Mouse (Mus musculus) adrenal gland, adult 18-20 months (tissue): ENCODE results near the gene Map2k4. TPM values are rescaled to one million over a fixed set of nuclear protein-coding genes. Genes with fewer than 3 reads are reported as not detected.

ENCODE experiments used
- DNase-seq, 2 experiments: peaks; one replicate each; pipeline ENCODE4 v3.0.0; 2021 to 2022; ENCODE audit warnings: low spot score in 2 of 2
- long read RNA-seq, 2 experiments: library from polyadenylated mRNA; stranded (forward); transcript quantifications; one replicate each; pipeline ENCODE4 v2.0.0; 2021
- total RNA-seq, 2 experiments: library from RNA; stranded (reverse); gene quantifications; 1 replicate in 1 of 2; 2 replicates in 1 of 2; pipeline ENCODE4 v1.2.3; 2021

Map2k4 gene
- total RNA-seq: 10 to 100 TPM; 40.0 to 62.2 TPM
- long read RNA-seq, experiment 1, transcript Map2k4-201 (11 exons, 3,695 nt): major isoform, 14 of 19 reads
- long read RNA-seq, experiment 1, partial matches to known transcripts: 1 of 19 reads
- long read RNA-seq, experiment 1, other reads (novel, unspliced or antisense): 4 of 19 reads
- long read RNA-seq, experiment 2, transcript Map2k4-201 (11 exons, 3,695 nt): major isoform, 8 of 16 reads
- long read RNA-seq, experiment 2, partial matches to known transcripts: 0 of 16 reads
- long read RNA-seq, experiment 2, other reads (novel, unspliced or antisense): 8 of 16 reads

DNA sequence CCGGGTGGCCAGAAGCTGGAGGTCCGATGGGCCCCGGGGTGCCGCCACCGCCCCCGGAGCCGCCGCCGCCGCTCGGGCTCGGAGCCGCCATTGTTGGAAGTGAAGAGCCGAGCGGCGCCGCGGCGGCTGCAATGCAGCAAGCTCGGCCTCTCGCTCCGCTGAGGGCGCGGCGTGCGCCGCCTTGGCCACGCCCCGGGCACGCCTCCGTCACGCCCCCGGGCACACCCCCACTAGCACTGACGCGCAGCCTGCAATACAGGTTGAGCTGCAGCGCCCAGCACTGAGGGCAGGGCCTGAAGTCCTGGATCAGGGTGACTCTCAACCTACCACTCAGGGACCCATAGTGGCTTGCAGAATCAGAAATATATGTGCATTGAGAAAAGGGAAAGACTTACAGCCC lies at the start of gene Map2k4:
TSS of gene Map2k4 (minus strand) at position 144 of the 400 bp plus-strand sequence.
- DNase-seq: peak; percentile 96 to 97

DNA sequence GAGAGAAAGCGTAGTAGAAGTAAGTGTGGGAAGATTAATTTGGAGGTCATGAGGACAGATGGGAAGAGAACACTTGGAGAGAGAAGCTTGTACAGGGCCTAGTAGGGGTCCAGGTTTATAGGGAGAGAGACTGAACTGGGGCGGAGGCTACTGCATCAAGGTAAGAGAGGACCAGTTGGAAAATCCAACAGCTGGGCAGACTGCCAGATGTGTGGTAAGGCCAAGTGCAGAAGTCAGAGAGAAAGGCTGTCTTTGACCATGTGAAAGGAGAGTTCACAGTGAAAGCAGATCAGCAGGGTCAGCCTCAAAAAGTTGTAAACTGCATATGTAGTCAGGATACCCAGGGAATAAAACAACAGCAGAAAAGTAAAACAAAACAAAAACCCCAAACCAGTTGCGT lies 36.5 kb upstream of the Map2k4 start:
- DNase-seq: no peak

DNA sequence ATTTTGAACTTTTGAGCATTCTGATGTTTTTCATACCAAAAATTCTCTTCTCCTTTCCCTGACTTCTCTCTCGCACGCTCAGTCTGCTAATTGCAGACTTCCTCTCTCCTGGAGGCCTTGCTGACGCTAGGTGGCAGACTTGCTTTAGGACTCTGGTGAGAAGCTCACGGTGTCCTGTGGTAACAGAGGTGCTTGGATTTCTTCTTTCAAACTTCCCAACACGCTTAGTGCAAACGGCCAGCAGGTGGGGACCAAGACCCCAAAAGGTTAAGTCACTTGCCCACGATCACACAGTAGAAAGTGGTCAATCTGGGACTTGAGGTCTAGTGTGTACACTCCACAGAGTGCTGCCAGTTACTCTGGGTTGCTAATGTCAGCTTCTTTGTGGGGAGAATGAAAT lies 32.8 kb upstream of the Map2k4 start:
- peak; percentile 21 to 51 for DNase-seq

DNA sequence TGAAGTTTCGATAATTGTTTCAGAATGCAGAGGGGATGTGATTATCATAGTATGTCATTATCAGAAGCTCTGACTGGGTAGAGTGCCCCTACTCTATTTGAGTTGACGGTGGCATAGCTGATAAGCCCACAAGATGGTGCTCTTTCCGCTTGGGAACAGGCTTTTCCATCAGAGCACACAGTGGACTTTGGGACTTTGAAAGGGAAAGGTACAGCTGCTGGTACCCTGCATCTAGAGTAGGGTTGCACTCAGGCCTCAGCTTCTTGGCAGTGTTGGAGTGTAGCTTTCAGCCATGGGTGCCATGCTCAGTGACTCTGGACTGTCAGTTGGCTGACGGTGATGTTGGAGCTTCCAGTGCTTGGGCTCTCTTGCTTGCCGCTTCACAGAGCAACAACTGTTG lies 32.2 kb upstream of the Map2k4 start:
- DNase-seq: no peak

DNA sequence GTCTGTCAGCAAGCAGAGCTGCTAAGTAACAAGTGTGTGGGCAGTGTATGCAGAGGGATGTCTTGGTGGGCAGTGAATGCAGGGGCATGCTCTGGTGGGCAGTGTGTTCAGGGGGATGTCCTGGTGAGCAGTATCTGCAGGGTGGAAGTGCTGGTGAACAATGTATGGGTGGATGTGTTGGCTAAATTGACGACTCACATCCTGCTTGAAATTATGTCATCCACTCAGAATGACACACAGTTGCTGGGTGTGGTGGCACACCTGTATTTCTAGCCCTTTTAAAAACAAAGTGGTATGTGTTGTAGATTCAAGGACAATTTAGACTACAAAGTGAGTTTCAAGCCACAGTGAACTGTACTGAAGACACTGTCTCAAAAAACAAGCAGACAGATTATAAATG lies 30.1 kb upstream of the Map2k4 start:
- no peak for DNase-seq

DNA sequence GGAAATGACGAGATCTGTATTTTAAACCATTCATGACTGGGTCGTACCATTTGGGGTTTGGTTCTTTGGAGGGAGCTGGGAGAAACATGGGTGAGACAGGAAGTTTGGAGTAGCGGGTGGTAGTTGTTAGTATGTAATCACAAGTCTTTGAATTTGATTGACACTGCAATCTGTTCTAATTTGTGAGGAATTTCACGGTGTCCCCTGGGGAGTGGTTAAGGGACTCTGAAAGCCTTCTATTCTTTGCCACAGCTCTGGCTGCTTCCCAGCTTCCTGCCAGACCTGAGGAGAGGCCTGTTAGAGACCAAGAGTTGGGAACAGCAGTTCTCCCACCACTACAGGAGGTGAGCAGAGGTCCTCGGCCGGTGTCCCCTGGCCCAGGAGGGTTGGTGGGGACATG lies 28.1 kb upstream of the Map2k4 start:
- no peak for DNase-seq

DNA sequence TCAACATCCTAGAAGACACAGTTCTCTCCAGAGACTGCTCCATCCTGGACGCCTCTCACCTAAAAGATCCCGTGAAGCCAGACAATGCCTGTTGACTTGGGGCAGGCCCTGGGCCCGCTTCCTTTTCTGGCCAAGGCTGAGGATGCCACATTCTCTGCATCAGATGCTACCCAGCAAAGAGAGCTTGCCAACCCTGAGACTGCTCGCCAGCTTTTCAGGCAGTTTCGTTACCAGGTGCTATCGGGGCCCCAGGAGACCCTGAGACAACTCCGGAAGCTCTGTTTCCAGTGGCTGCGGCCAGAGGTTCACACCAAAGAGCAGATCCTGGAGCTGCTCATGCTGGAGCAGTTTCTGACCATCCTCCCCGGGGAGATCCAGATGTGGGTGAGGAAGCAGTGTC lies 26.3 kb upstream of the Map2k4 start:
- no peak for DNase-seq

DNA sequence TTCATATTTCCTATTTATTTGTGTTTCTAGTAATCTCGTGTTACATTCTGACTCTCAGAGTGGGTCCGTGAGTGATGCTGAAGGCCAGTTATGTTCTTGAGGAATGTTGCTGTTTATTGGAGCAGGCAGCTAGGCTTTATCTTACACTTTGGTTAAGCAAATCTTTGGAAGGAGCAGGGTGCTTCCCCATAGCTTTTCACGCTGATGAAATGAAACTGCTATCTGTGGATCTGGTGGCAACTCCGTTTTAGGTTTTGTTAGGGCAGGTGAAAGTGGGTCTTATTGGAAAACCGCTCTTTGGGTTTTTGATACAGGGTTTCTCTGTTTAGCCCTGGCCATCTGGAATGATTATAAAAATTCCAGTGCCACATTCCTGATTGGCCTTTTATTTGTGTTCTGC lies 24.0 kb upstream of the Map2k4 start:
- DNase-seq: no peak

DNA sequence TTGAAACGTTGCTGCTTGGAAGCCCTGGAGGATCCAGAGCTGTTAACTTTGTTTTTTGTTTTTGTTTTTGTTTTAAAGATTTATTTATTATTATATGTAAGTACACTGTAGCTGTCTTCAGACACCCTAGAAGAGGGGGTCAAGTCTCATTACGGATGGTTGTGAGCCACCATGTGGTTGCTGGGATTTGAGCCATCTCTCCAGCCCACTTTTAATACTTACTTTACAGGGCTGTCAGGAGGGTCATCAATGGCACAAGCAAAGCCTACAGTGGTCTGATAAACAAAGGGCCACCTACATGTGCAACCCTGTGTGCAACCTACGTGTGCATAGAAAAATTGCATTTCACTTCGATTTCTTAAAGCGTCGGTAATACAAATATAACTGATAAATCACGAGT lies 19.5 kb upstream of the Map2k4 start:
- no peak for DNase-seq

DNA sequence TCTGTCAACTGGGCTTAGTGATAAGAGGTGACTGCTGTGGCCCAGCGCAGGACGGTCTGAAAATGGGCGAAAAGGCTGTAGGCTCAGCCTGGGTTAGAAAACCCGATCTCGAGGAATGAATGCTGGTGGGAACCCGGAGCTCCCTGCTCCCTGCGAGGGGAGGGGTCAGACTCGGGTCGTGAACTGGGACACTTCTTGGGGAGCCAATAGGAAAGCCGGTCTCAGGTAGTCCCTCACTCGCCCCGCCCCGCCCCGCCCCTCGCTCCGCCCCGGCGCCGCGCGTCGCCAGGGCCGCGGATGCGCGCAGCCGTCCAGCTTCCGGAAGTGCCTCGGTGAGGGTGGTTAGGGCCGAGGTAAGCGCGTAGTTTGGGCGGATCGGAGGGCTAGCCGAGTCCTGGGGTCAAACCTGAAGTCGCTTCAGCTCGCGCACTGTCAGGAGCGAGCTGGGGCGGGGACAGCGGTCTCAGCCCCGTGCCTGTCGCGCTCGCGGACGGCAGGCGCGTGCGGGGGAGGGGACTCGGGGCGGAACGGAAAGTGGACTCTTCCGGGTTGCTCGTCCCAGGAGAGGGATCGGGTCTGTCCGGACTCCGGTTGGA lies 18.9 kb upstream of the Map2k4 start, which contains the start of gene Zkscan6:
TSS of gene Zkscan6 (plus strand) at position 267 of the 596 bp plus-strand sequence.
- DNase-seq: peak; percentile 77

DNA sequence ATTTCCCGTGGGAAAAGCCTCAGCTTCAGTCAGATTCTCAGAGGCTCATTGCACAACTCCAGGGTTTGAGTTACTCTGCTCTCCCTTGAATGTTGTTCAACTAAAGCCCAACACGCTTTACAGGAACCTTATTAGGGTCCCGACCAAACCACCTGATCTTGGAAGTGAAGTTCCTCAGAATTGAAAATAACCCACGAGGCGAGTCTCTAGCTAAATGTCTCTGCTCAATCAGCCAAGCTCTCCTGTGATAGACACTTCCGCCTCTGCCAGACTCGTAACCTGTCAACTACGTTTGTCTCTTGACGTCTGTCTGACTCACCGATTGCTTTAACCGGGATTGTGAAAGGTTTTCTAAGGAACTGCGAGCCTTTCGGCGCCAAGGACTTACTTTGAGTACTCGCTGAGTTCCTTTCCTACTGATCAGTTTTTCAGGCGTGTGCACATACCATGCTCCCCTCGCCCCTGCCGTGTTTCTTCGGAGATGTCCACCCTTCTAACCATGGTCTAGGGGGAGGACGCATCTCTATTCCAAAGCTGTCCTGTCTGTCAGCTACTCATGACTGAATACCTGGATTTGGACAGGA lies 18.3 kb upstream of the Map2k4 start:
- peak in 1 of 2 experiments; percentile 51 for DNase-seq

DNA sequence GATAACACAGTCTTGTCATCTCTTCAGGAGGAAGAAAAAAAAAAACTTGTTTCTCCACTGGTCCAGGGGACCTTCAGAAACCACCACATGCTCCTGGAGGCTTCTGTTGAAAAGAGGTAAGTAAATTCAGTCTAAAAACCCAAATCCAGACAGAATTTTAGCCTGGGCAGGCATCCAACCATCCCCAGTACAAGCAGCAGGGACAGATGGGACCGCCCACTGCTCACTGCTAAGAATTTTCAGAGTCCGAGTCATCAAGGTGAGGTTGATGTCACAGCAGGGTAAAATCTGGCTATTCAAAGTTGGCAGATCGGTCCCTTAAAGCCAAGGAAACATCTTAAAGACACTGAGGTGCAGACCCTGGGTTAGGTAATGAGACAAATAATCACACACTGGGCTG lies 13.8 kb upstream of the Map2k4 start:
- DNase-seq: no peak

DNA sequence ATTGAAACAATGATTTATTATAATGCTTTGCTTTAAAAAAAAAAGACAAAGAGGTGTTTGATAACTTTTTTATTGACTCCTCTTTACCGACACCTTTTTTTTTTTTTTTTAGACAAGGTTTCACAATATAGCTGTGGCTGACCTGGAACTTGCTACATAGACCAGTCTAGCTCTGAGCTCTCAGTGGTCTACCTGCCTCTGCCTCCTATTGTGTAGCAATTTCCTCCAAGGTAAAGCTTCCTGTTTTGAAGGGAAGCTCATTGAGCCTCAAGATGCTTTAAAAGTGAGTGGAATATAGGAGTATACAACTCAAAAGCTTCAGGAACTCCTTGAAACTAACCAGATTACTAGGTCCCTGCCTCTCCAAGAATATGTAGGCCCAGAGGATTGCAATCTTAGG lies 7.8 kb upstream of the Map2k4 start:
- DNase-seq: no peak

DNA sequence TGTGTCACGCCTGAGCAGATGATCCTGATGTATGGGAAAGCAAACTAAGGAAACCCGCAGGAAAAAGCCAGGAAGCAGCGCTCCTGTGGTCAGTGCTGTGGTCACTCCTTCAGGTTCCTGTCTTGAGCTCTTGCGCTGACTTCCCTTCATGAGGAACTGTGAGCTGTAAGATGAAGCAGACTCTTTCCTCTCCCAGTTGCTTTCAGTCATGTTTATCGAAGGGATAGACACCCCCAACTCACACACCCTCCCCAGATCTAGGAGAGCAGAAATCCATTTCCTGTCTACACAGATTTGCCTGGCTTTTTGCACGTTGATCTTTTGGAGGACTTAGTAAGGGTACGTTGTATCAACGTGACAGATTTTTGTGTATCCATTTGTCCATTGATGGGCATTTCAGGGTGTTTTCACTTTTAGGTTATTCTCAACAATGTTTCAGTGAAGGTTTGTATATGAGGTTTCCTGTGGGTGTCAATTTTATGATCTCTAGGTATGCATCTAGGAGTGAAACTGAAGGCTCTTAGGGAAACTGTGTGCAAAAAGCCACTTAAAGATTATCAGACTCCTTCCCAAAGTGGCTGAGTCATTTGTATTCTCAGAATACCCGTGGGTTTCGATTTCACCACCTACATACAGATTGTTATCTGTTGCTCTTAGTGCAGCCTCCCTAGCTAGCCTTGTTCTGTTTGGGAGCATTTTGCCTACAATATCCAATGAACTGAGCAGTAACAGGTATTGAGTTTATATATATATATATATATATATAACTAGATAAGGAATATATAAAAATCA lies 6.5 kb upstream of the Map2k4 start:
- DNase-seq: no peak

DNA sequence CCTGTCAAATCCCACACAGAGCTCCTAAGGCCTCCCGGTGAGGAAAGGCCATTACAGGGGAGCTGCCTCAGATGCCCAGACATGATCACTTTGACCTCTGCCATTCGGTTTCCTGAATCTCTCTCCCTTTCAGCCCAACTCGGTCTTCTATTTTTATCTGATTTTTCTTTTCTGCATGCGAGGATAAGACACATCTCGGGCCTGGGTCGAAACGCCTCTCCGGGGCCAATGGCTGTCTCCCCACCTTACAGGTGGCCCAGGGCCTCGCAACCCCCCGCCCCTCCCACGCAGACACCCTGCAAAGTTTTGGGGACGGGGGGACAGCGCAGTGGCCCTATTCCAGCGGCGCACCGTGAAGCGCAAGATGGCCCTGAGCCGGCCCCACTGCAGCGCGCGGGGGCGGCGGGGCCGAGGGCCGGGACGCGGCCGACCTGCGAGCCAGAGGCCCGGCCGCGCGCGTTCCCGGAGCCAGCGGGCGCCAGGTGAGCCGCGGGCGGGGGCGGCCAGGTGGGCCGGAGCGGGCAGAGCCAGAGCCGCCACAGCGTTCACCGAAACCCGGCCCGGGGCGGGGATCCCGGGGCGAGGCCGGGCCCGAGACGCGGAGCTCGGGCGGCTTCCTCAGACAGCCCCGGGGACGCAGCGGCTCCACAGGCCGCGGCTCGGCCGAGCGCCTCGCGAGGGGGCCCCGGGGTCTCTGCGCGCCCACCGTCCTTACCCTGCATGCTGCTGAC lies 511 bp downstream of the Map2k4 start:
- DNase-seq: peak in 1 of 2 experiments; percentile 64

DNA sequence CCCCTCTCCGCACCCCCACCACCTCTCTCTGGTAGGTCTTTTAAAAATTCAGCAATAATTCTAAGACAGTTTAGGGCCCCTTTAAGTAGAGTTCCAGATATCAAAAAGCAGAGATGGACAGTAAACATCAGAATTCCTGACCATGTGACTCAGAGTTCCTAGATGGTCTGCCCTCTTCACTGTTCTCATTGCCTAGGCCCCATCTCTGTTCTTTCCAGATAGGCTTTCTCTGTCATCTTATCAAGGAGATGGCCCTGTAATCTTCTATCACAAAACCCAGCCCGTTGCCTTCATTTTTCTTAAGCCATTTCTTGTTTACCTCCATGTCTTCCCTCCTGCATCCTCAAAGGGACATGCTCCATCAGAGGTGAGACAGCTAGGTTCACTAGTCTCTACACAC lies 1.9 kb downstream of the Map2k4 start:
- no peak for DNase-seq

DNA sequence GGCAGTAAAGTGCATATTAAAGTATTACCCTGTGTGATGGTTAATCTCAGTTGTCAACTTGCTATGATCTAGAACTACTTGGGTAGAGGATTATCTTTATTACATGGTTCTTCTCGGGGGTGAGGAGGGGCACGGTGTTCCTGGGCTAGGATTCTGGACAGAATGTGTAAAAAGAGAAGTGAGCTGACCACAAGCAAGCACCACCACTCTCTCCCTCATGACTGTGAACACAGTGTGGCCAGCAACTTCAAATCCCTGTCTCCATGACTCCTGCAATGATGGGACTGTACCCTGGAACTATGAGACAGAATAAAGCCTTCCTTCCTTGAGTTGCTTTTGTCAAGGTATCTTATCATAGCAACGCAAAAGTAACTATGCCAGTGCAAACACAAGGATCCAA lies 6.5 kb downstream of the Map2k4 start:
- no peak for DNase-seq

DNA sequence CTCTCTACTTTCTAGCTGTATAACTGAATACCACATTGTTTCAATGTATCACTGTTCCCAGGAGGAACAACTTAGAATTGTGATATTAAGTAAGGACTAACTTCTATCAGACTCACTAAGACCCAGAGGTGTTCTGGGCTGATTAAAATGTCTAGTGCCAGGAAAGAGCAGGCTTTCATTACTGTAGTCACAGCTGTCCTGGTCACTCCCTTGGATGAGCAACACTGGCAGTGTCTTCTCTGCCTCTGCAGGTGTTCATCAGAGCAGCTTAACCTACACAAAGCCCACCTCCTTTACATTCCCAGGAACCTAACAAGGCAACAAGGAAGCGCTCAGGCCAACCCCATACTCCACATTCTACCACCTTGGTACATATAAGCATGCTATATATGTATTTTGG lies 8.5 kb downstream of the Map2k4 start:
- DNase-seq: no peak

DNA sequence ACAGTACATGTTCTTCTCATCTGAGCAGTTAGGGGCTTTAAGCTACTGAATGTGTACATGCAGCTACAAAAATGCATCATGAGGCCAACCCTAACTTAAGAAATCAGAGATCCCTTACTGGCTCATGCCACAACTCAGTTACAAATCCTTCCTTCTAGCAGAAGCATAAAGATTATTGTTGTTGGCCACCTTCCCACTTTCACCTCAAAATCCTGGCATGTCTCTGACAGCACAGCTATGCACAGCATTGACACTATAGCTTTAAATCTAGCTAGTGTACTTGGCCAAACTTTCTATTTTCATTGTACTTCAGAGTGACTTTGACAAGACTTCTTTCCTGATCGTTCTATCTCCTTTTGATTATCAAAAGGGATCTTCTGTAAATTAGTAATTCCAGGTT lies 9.0 kb downstream of the Map2k4 start:
- no peak for DNase-seq

DNA sequence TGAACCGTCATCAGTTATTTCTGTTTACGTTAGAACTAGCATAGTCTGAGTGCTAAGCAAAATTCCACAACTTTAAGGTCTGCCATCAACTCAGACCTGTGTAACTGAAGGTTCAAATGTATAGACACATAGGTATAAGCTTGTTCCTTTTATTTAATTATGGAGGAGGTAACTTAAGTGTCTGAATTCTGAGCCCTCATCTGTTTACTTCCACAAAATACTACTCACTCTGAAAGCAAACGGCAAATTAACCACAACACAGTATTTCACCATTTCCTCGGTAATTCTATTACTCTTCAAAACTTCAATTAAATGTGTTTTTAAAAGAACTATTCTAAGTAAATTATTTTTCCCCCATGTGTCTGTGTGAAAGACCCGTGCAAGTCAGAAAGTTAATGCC lies 10.3 kb downstream of the Map2k4 start:
- no peak for DNase-seq
